Mouse (Mus musculus) neural tube, embryonic 15.5 days (tissue): ENCODE results near the gene Ptprq. TPM values are rescaled to one million over a fixed set of nuclear protein-coding genes. Genes with fewer than 3 reads are reported as not detected.

Source experiments
- ATAC-seq: fragments of 200-750 bp; cut with Nextera tagmentation; 2 replicates; pipeline ENCODE4 v1.8.0; 2017; ENCODE audit warnings: mild to moderate bottlenecking, moderate TSS enrichment, moderate library complexity; ENCODE audit not compliant: low FRiP score
- H3K27ac ChIP-seq: fragments of 300-500 bp; sonication (generic); replicated peaks from 2 replicates; pipeline ENCODE4 v1.5.1; 2015; ENCODE audit warnings: mild to moderate bottlenecking, inconsistent platforms
- H3K27me3 ChIP-seq: fragments of 300-500 bp; sonication (generic); replicated peaks from 2 replicates; pipeline ENCODE4 v1.6.1; 2015; ENCODE audit warnings: inconsistent platforms
- H3K36me3 ChIP-seq: fragments of 300-500 bp; sonication (generic); 2 replicates; pipeline ENCODE4 v1.6.1; 2015; ENCODE audit warnings: inconsistent platforms
- H3K4me1 ChIP-seq: fragments of 300-500 bp; sonication (generic); 2 replicates; pipeline ENCODE4 v1.6.1; 2015; ENCODE audit warnings: inconsistent platforms
- H3K4me2 ChIP-seq: fragments of 300-500 bp; sonication (generic); 2 replicates; pipeline ENCODE4 v1.6.1; 2015; ENCODE audit warnings: inconsistent platforms, mild to moderate bottlenecking, moderate library complexity
- H3K4me3 ChIP-seq: fragments of 300-500 bp; sonication (generic); replicated peaks from 2 replicates; pipeline ENCODE4 v1.5.1; 2015; ENCODE audit warnings: mild to moderate bottlenecking, inconsistent platforms
- H3K9ac ChIP-seq: fragments of 300-500 bp; sonication (generic); replicated peaks from 2 replicates; pipeline ENCODE4 v1.6.1; 2015; ENCODE audit warnings: mild to moderate bottlenecking, inconsistent platforms
- H3K9me3 ChIP-seq: fragments of 300-500 bp; sonication (generic); replicated peaks from 2 replicates; pipeline ENCODE4 v1.6.1; 2016; ENCODE audit warnings: inconsistent platforms
- WGBS: fragments of 180-500 bp; shearing (Covaris S2); methylation state at CpG from one replicate; pipeline ENCODE4 v1.1.7; 2015; ENCODE audit warnings: mixed read lengths; 5-methylcytosine and 5-hydroxymethylcytosine counted together
- polyA plus RNA-seq: library from polyadenylated mRNA; unstranded; fragments of >200 nt; fragmentation: Nextera tagmentation; extraction: Ambion mirVana; gene quantifications from 2 replicates; pipeline ENCODE4 v1.2.1, GENCODE M21; 2015

The Ptprq gene
- polyA plus RNA-seq, 1 experiment from 2014 or later = 0.15 TPM

GRCm38 (mm10) chr10:107704443-107704842 is 15.4 kb downstream of the Ptprq start:
- H3K27ac ChIP-seq = no peak overlapping the region
- H3K27me3 ChIP-seq = no peaks in the 10 kb centered on the region
- H3K36me3 ChIP-seq = no peaks in the 10 kb centered on the region
- no peak overlapping the region for H3K4me2 ChIP-seq
- H3K4me1 ChIP-seq = no peaks in the 10 kb centered on the region
- no peak overlapping the region for H3K4me3 ChIP-seq
- no peak for ATAC-seq
- H3K9me3 ChIP-seq = no peaks in the 10 kb centered on the region
- no peak overlapping the region for H3K9ac ChIP-seq
- WGBS = 47% methylated on average over 3 of the region's 3 CpGs

GRCm38 (mm10) chr10:107700944-107701343 is 18.9 kb downstream of the Ptprq start:
- no peak overlapping the region for H3K27ac ChIP-seq
- no peaks in the 10 kb centered on the region for H3K4me1 ChIP-seq
- H3K9me3 ChIP-seq = no peaks in the 10 kb centered on the region
- no peak for ATAC-seq
- no peaks in the 10 kb centered on the region for H3K27me3 ChIP-seq
- 93% methylated on average over 3 of the region's 3 CpGs for WGBS
- no peak overlapping the region for H3K4me2 ChIP-seq
- H3K4me3 ChIP-seq = no peak overlapping the region
- H3K9ac ChIP-seq = no peak overlapping the region
- no peaks in the 10 kb centered on the region for H3K36me3 ChIP-seq

GRCm38 (mm10) chr10:107698716-107699115 is 21.1 kb downstream of the Ptprq start:
- H3K27me3 ChIP-seq = no peaks in the 10 kb centered on the region
- no peak overlapping the region for H3K4me2 ChIP-seq
- H3K4me1 ChIP-seq = no peaks in the 10 kb centered on the region
- no peaks in the 10 kb centered on the region for H3K36me3 ChIP-seq
- no peak overlapping the region for H3K9ac ChIP-seq
- no peak overlapping the region for H3K27ac ChIP-seq
- 82% methylated on average over 2 of the region's 2 CpGs for WGBS
- H3K4me3 ChIP-seq = no peak overlapping the region
- no peak for ATAC-seq
- no peaks in the 10 kb centered on the region for H3K9me3 ChIP-seq

- Histone ChIP-seq H3K4me1 (no peaks in the 10 kb centered on the region), H3K9me3 (no peaks in the 10 kb centered on the region), H3K9ac (no peak overlapping the region), H3K27me3 (no peaks in the 10 kb centered on the region), H3K4me3 (no peak overlapping the region), H3K36me3 (no peaks in the 10 kb centered on the region), H3K27ac (no peak overlapping the region), H3K4me2 (no peak overlapping the region)
- ATAC-seq = no peak
- WGBS = 80% methylated on average over 5 of the region's 5 CpGs
Measured at GRCm38 (mm10) chr10:107697177-107697576, 22.7 kb downstream of the Ptprq start.

DNA sequence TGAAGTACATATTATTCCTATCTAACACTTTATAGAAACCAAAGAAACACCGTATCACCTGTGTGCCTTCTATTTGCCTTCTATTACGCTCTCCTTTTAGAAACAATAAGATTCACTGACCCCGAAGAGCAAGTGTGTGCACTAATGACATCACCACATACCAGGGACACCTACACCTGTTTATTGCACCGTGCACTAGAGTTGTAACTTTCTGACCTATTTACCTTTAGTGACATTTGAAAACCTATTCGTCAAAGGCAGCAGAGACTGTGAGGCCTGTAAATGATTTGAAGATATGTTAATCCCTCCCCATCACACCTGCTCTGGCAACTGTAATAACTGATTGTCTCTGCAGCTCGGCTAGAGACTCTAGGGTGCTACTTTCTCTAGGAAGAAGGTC is 32.5 kb downstream of the Ptprq start:
- 83% methylated on average over 6 of the region's 6 CpGs for WGBS
- no peak for ATAC-seq
- no peak overlapping the region for H3K4me3 ChIP-seq
- H3K9ac ChIP-seq = no peak overlapping the region
- no peaks in the 10 kb centered on the region for H3K36me3 ChIP-seq
- H3K4me1 ChIP-seq = no peaks in the 10 kb centered on the region
- no peak overlapping the region for H3K27ac ChIP-seq
- H3K9me3 ChIP-seq = no peaks in the 10 kb centered on the region
- H3K27me3 ChIP-seq = no peaks in the 10 kb centered on the region
- no peak overlapping the region for H3K4me2 ChIP-seq

DNA sequence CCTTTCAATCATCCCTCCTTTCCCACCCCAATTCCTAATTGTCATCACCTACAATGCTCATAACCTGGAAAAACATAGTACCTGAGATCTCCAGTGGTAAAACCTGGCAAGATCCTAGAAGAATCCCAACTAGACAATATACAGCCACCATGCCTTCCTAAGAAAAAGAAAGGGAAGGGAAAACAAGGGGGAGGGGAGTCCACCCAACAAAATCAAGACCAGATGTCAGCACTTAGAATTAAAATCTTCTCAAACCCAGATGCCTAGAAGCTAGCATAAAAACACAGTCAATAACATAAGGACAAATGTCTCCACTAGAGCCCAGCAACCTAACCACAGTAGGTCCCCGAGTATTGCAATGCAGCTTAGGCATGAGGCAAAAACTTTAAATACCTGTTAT is 43.9 kb downstream of the Ptprq start:
- Histone ChIP-seq H3K4me1 (no peaks in the 10 kb centered on the region), H3K27me3 (no peaks in the 10 kb centered on the region), H3K36me3 (no peaks in the 10 kb centered on the region), H3K27ac (no peak overlapping the region), H3K4me2 (no peak overlapping the region), H3K9ac (no peak overlapping the region), H3K9me3 (no peaks in the 10 kb centered on the region), H3K4me3 (no peak overlapping the region)
- no peak for ATAC-seq
- WGBS = 64% methylated on average over 1 of the region's 1 CpGs

GRCm38 (mm10) chr10:107668374-107669094 is 51.3 kb downstream of the Ptprq start:
- 72% methylated on average over 4 of the region's 4 CpGs for WGBS
- no peaks in the 10 kb centered on the region for H3K36me3 ChIP-seq
- H3K27me3 ChIP-seq = no peaks in the 10 kb centered on the region
- no peak overlapping the region for H3K9ac ChIP-seq
- no peak for ATAC-seq
- H3K27ac ChIP-seq = no peak overlapping the region
- no peaks in the 10 kb centered on the region for H3K9me3 ChIP-seq
- no peaks in the 10 kb centered on the region for H3K4me1 ChIP-seq
- no peak overlapping the region for H3K4me2 ChIP-seq
- H3K4me3 ChIP-seq = no peak overlapping the region

DNA sequence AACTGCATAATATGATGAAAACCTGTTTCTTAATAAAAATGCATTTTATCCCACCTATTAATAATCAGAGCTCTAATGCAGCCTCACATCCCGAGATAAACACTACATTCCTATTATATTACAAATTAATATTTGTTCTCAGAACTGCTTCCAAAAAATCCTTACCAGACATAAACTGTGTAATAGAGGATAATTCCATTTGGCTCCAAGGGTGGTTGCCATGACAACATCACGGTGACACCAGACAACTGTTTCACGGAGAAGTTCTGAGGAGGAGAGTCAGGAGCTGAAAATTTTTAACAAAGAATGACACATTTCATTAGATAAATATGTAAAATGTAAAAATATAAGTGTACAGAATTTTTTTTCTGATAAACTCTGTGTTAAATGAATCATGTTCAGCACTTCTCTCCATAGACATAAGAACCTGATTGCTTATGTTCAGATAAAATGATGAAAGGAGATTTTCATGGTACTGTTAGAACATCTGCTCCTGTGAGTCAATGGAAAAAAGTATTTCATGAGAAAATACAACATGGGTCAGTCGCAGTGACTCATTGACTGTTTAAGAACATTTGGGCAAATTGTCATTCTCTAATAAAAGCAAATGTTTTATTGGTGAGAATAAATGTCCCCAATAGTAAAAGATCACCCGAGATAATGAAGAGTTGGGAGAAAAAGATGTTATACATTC is 57.3 kb downstream of the Ptprq start:
- Histone ChIP-seq H3K36me3 (no peaks in the 10 kb centered on the region), H3K9me3 (no peaks in the 10 kb centered on the region), H3K27ac (no peak overlapping the region), H3K27me3 (no peaks in the 10 kb centered on the region), H3K4me1 (no peaks in the 10 kb centered on the region), H3K4me3 (no peak overlapping the region), H3K9ac (no peak overlapping the region), H3K4me2 (no peak overlapping the region)
- WGBS = 45% methylated on average over 5 of the region's 5 CpGs
- no peak; the same call in 1 of the 2 replicates for ATAC-seq

- Histone ChIP-seq H3K4me1 (no peaks in the 10 kb centered on the region), H3K36me3 (no peaks in the 10 kb centered on the region), H3K4me3 (no peak overlapping the region), H3K9ac (no peak overlapping the region), H3K9me3 (no peaks in the 10 kb centered on the region), H3K4me2 (no peak overlapping the region), H3K27ac (no peak overlapping the region), H3K27me3 (no peaks in the 10 kb centered on the region)
- ATAC-seq = no peak
- 92% methylated on average over 3 of the region's 3 CpGs for WGBS
Measured at GRCm38 (mm10) chr10:107661970-107662369, 57.9 kb downstream of the Ptprq start.

DNA sequence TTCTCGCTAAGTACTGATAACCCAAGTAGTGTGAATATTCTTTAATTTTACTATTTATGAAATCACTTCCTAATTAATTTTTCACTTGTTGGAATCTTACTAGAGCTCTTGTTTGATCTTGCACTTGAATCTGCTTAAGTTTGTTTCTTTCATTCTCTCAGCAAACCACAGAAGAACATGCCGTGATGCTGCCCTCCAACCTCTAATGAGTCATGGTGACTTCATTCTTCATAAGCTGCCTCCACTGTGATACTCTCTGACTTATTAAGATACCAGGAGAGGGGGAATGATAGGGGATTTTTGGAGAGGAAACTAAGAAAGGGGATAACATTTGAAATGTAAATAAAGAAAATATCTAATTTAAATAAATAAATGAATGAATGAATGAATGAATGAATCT is 60.7 kb downstream of the Ptprq start:
- Histone ChIP-seq H3K4me1 (no peaks in the 10 kb centered on the region), H3K9me3 (no peaks in the 10 kb centered on the region), H3K9ac (no peak overlapping the region), H3K4me3 (no peak overlapping the region), H3K27ac (no peak overlapping the region), H3K27me3 (no peaks in the 10 kb centered on the region), H3K36me3 (no peaks in the 10 kb centered on the region), H3K4me2 (no peak overlapping the region)
- ATAC-seq = no peak
- 92% methylated on average over 2 of the region's 2 CpGs for WGBS

GRCm38 (mm10) chr10:107649687-107650086 is 70.2 kb downstream of the Ptprq start:
- 95% methylated on average over 2 of the region's 2 CpGs for whole genome bisulfite sequencing
- no peak overlapping the region for H3K4me2 ChIP-seq

GRCm38 (mm10) chr10:107628104-107628503 is 91.7 kb downstream of the Ptprq start:
- Histone ChIP-seq H3K4me2 (no peak overlapping the region), H3K27me3 (no peaks in the 10 kb centered on the region), H3K27ac (no peak overlapping the region), H3K4me1 (no peaks in the 10 kb centered on the region), H3K4me3 (no peak overlapping the region), H3K9me3 (no peaks in the 10 kb centered on the region), H3K9ac (no peak overlapping the region), H3K36me3 (no peaks in the 10 kb centered on the region)
- 50% methylated on average over 3 of the region's 3 CpGs for WGBS
- no peak for ATAC-seq

More at GRCm38 (mm10) chr10:107649687-107650086, 70.2 kb downstream of the Ptprq start:
- Histone ChIP-seq H3K4me3 (no peak overlapping the region), H3K36me3 (no peaks in the 10 kb centered on the region), H3K9me3 (no peaks in the 10 kb centered on the region), H3K27me3 (no peaks in the 10 kb centered on the region), H3K27ac (no peak overlapping the region), H3K4me1 (no peaks in the 10 kb centered on the region), H3K9ac (no peak overlapping the region)
- no peak for ATAC-seq
